Mouse (Mus musculus): Measurements from ENCODE around the gene Crtc2. TPM values are rescaled to one million over a fixed set of nuclear protein-coding genes. Genes with fewer than 3 reads are reported as not detected.

Crtc2 gene
- polyA plus RNA-seq, 1 experiment, result 56.9 TPM

GRCm38 (mm10) chr3:90215825-90216380, 38.1 kb upstream of the Crtc2 start:
- Histone ChIP-seq H3K4me3 (ENCODE audit: insufficient read depth, low read length) (no peak overlapping the region), H3K27ac (ENCODE audit: insufficient read depth, low read depth, low read length) (no peak overlapping the region), H3K4me1 (ENCODE audit: control insufficient read depth, insufficient read depth, low read length) (peaks cover 15% of the 10 kb centered on the region)
- TF ChIP-seq CTCF (IDR thresholded peaks at IDR 0.05; ENCODE audit: low read depth, low read length) (no peak), POLR2A (IDR thresholded peaks at IDR 0.05; ENCODE audit: borderline replicate concordance, low read depth, low read length) (no peak)

- Histone ChIP-seq H3K4me1 (ENCODE audit: control insufficient read depth, insufficient read depth, low read length) (peaks cover 6% of the 10 kb centered on the region), H3K27ac (ENCODE audit: insufficient read depth, low read depth, low read length) (0 out of 2 replicates have a peak overlapping the region, but pooled peaks have one; percentile 7), H3K4me3 (ENCODE audit: insufficient read depth, low read length) (peak overlapping the region; percentile 46)
- TF ChIP-seq CTCF (IDR thresholded peaks at IDR 0.05; ENCODE audit: low read depth, low read length) (no peak), POLR2A (IDR thresholded peaks at IDR 0.05; ENCODE audit: borderline replicate concordance, low read depth, low read length) (no peak)
Measured at GRCm38 (mm10) chr3:90220088-90220487, 33.9 kb upstream of the Crtc2 start.

GRCm38 (mm10) chr3:90220531-90220951, 33.4 kb upstream of the Crtc2 start:
- Histone ChIP-seq H3K4me1 (ENCODE audit: control insufficient read depth, insufficient read depth, low read length) (peaks cover 6% of the 10 kb centered on the region), H3K27ac (ENCODE audit: insufficient read depth, low read depth, low read length) (peak overlapping the region; percentile 7; the same call in 1 of the 2 replicates), H3K4me3 (ENCODE audit: insufficient read depth, low read length) (peak overlapping the region; percentile 46)
- no peak for TF ChIP-seq CTCF (IDR thresholded peaks at IDR 0.05; ENCODE audit: low read depth, low read length)
- no peak for TF ChIP-seq POLR2A (IDR thresholded peaks at IDR 0.05; ENCODE audit: borderline replicate concordance, low read depth, low read length)

- Histone ChIP-seq H3K27ac (ENCODE audit: insufficient read depth, low read depth, low read length) (no peak overlapping the region), H3K4me1 (ENCODE audit: control insufficient read depth, insufficient read depth, low read length) (peaks cover 6% of the 10 kb centered on the region), H3K4me3 (ENCODE audit: insufficient read depth, low read length) (no peak overlapping the region)
- TF ChIP-seq POLR2A (IDR thresholded peaks at IDR 0.05; ENCODE audit: borderline replicate concordance, low read depth, low read length) (no peak), CTCF (IDR thresholded peaks at IDR 0.05; ENCODE audit: low read depth, low read length) (no peak)
Measured at GRCm38 (mm10) chr3:90221123-90221522, 32.8 kb upstream of the Crtc2 start.

DNA sequence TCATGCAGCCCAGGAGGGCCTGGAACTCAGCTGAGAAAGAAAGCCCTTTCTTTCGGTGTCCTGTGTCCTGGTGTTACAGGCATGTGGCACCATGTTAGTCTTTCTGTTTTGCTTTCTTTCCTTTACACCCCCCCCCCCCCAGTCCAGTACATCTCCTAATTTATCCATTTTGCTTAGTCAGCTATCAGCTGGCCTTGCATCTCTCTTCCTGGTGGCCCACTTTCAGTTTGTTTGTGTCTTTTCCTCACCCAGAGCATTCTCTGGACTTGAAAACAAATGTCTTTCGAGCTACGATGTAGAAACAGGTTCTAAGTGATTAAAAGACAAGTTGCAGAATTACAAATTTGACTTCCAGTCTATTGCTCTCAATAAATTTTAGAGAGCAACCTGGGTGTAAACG, 31.5 kb upstream of the Crtc2 start:
- TF ChIP-seq POLR2A (IDR thresholded peaks at IDR 0.05; ENCODE audit: borderline replicate concordance, low read depth, low read length), result no peak
- no peak for TF ChIP-seq CTCF (IDR thresholded peaks at IDR 0.05; ENCODE audit: low read depth, low read length)

GRCm38 (mm10) chr3:90222941-90223340, 31.0 kb upstream of the Crtc2 start:
- no peak overlapping the region for H3K4me3 ChIP-seq (ENCODE audit: insufficient read depth, low read length)
- peaks cover 6% of the 10 kb centered on the region for H3K4me1 ChIP-seq (ENCODE audit: control insufficient read depth, insufficient read depth, low read length)
- no peak overlapping the region for H3K27ac ChIP-seq (ENCODE audit: insufficient read depth, low read depth, low read length)
- TF ChIP-seq CTCF (IDR thresholded peaks at IDR 0.05; ENCODE audit: low read depth, low read length) (no peak), POLR2A (IDR thresholded peaks at IDR 0.05; ENCODE audit: borderline replicate concordance, low read depth, low read length) (no peak)

More for the DNA sequence above, 31.5 kb upstream of the Crtc2 start:
- H3K27ac ChIP-seq (ENCODE audit: insufficient read depth, low read depth, low read length), result no peak overlapping the region
- H3K4me3 ChIP-seq (ENCODE audit: insufficient read depth, low read length), result no peak overlapping the region
- H3K4me1 ChIP-seq (ENCODE audit: control insufficient read depth, insufficient read depth, low read length), result peaks cover 6% of the 10 kb centered on the region

- Histone ChIP-seq H3K4me1 (ENCODE audit: control insufficient read depth, insufficient read depth, low read length) (peaks cover 6% of the 10 kb centered on the region), H3K4me3 (ENCODE audit: insufficient read depth, low read length) (no peak overlapping the region), H3K27ac (ENCODE audit: insufficient read depth, low read depth, low read length) (no peak overlapping the region)
- TF ChIP-seq CTCF (IDR thresholded peaks at IDR 0.05; ENCODE audit: low read depth, low read length) (no peak), POLR2A (IDR thresholded peaks at IDR 0.05; ENCODE audit: borderline replicate concordance, low read depth, low read length) (no peak)
Measured at GRCm38 (mm10) chr3:90224331-90224730, 29.6 kb upstream of the Crtc2 start.

- Histone ChIP-seq H3K27ac (ENCODE audit: insufficient read depth, low read depth, low read length) (no peak overlapping the region), H3K4me1 (ENCODE audit: control insufficient read depth, insufficient read depth, low read length) (peaks cover 2% of the 10 kb centered on the region; the same call in 1 of the 2 replicates), H3K4me3 (ENCODE audit: insufficient read depth, low read length) (peak overlapping the region; percentile 95)
- TF ChIP-seq CTCF (IDR thresholded peaks at IDR 0.05; ENCODE audit: low read depth, low read length) (no peak), POLR2A (IDR thresholded peaks at IDR 0.05; ENCODE audit: borderline replicate concordance, low read depth, low read length) (no peak)
Measured at GRCm38 (mm10) chr3:90231075-90231474, 22.9 kb upstream of the Crtc2 start.

DNA sequence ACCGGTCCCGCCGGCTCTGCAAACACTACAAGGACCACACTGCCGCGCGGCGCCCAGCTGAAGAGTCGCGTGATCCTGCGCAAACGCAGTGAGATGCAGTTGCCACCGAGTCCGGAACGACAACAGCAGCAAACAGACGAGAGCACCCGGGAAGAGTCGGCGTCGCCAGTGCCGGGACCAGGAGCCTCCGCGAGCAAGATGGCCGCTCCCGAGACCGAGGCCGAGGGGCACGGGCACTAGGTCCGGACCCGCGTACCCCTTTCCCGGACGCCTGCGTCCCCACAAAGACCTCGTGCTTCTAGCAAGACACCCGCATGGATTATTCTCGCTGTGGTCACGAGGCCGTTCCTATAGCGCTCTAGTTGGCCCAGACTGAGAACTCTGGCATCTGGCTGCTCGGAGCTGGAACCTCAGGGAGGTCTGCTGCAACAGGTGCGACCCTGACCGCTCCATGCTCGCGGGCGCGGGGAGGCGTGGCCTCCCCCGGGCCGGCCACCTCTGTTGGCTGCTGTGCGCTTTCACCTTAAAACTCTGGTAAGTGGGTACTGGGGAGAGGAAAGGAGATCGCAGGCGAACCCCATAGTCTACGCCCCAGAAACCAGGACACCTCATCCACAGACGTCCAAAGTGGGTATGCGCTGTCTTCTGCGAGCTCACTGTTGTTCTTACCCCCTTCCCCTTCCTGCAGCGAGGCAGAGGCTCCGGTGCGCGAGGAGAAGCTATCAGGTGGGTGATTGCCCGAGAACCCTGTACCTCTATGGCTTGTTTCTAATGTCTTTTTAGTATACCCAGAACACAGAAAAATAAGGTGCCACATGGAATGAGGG, 22.2 kb upstream of the Crtc2 start, which contains the start of gene Jtb:
Jtb (plus strand) TSS at position 91 of the 827 bp plus-strand sequence.
- TF ChIP-seq CTCF (IDR thresholded peaks at IDR 0.05; ENCODE audit: low read depth, low read length) (peak; percentile 22; the same call in 1 of the 2 replicates), POLR2A (IDR thresholded peaks at IDR 0.05; ENCODE audit: borderline replicate concordance, low read depth, low read length) (peak; percentile 68; the same call in 1 of the 2 replicates)
- H3K4me1 ChIP-seq (ENCODE audit: control insufficient read depth, insufficient read depth, low read length), result peaks cover 2% of the 10 kb centered on the region; the same call in 1 of the 2 replicates
- peak within 1 kb of the TSS; percentile 78 for H3K27ac ChIP-seq (ENCODE audit: insufficient read depth, low read depth, low read length)
- H3K4me3 ChIP-seq (ENCODE audit: insufficient read depth, low read length), result peak within 1 kb of the TSS; percentile 95

DNA sequence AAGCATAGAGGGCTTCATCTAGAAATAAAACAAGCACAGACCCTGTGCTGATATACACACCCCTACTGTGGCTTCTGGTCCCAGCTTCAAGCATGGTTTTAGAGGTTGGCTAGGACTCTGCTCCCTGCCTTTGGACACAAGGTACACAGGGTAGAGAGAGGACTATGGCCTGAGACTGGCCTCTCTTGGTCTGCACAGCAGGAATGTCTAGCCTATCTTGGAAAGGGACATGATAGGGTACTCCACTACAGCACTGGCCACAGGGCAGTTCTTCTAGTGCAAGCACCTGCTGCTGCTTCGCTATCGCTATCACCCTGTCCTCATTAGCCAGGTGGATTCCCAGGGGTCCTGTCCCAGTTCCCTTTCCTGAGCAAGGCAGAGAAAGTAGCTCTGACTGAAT, 12.7 kb upstream of the Crtc2 start:
- Histone ChIP-seq H3K27ac (ENCODE audit: insufficient read depth, low read depth, low read length) (no peak overlapping the region), H3K4me1 (ENCODE audit: control insufficient read depth, insufficient read depth, low read length) (peaks cover 12% of the 10 kb centered on the region), H3K4me3 (ENCODE audit: insufficient read depth, low read length) (no peak overlapping the region)
- TF ChIP-seq CTCF (IDR thresholded peaks at IDR 0.05; ENCODE audit: low read depth, low read length), result no peak
- no peak for TF ChIP-seq POLR2A (IDR thresholded peaks at IDR 0.05; ENCODE audit: borderline replicate concordance, low read depth, low read length)

Data from bone marrow macrophage, adult 2 months (primary cell).